Mouse (Mus musculus) bone marrow, adult 2 months (tissue): ENCODE data around the gene Eef2k. TPM values are rescaled to one million over a fixed set of nuclear protein-coding genes. Genes with fewer than 3 reads are reported as not detected.

Source experiments
- H3K27ac ChIP-seq: fragments of 200-500 bp; 2 replicates; pipeline ENCODE4 v1.5.1; 2012; ENCODE audit warnings: low read depth, mild to moderate bottlenecking, control low read depth, inconsistent platforms, low read length; ENCODE audit not compliant: control insufficient read depth, poor library complexity, insufficient read depth
- H3K4me1 ChIP-seq: fragments of 200-500 bp; 2 replicates; pipeline ENCODE4 v1.6.1; 2011; ENCODE audit warnings: low read length; ENCODE audit not compliant: control insufficient read depth, insufficient read depth
- H3K4me3 ChIP-seq: fragments of 200-500 bp; replicated peaks from 2 replicates; pipeline ENCODE3; 2011; ENCODE audit warnings: mild to moderate bottlenecking, low read depth, low read length, control low read depth; ENCODE audit not compliant: control insufficient read depth
- CTCF ChIP-seq: fragments of 200-500 bp; IDR thresholded peaks from 2 replicates; pipeline ENCODE4 v1.5.1; 2011; ENCODE audit warnings: low read length, control low read depth; ENCODE audit not compliant: control insufficient read depth, insufficient read depth
- POLR2A ChIP-seq: fragments of 200-500 bp; IDR thresholded peaks from 2 replicates; pipeline ENCODE4 v1.6.1; 2011; ENCODE audit warnings: low read depth, mild to moderate bottlenecking, control low read depth, low read length, borderline replicate concordance; ENCODE audit not compliant: control insufficient read depth
- WGBS: fragments of 180-500 bp; shearing (Covaris S2); methylation state at CpG from one replicate; pipeline ENCODE4 v1.1.7; 2018; 5-methylcytosine and 5-hydroxymethylcytosine counted together
- polyA plus RNA-seq: library from polyadenylated mRNA; stranded (reverse); fragments of >200 nt; gene quantifications from 2 replicates; pipeline ENCODE4 v1.2.4, GENCODE M21; 2011; ENCODE audit warnings: low replicate concordance; ENCODE audit not compliant: missing spikeins, insufficient read depth, insufficient read length

Gene Eef2k
- polyA plus RNA-seq, 1 experiment = 39.2 TPM

GRCm38 (mm10) chr7:120825097-120825496 lies 17.5 kb upstream of the Eef2k start:
- TF ChIP-seq CTCF = no peak
- no peak for TF ChIP-seq POLR2A
- 50% methylated on average over 2 of the region's 2 CpGs for WGBS
- Histone ChIP-seq H3K4me1 (no peaks in the 10 kb centered on the region), H3K27ac (no peak overlapping the region), H3K4me3 (no peak overlapping the region)

- H3K27ac ChIP-seq = no peak overlapping the region
- TF ChIP-seq CTCF (peak; percentile 78), POLR2A (no peak)
- peaks cover 2% of the 10 kb centered on the region; the same call in 1 of the 2 replicates for H3K4me1 ChIP-seq
- WGBS = 23% methylated on average over 3 of the region's 3 CpGs
- H3K4me3 ChIP-seq = no peak overlapping the region
Measured at GRCm38 (mm10) chr7:120826408-120826807, 16.2 kb upstream of the Eef2k start.

GRCm38 (mm10) chr7:120830431-120831381 lies 11.9 kb upstream of the Eef2k start:
- WGBS = under 1% methylated on average over 46 of the region's 46 CpGs
- Histone ChIP-seq H3K4me3 (peak overlapping the region; percentile 80), H3K4me1 (peaks cover 2% of the 10 kb centered on the region; the same call in 1 of the 2 replicates), H3K27ac (peak overlapping the region; percentile 18; the same call in 1 of the 2 replicates)
- no peak for TF ChIP-seq POLR2A
- TF ChIP-seq CTCF = 0 out of 2 replicates have a peak, but pooled peaks have one; percentile 11

GRCm38 (mm10) chr7:120834426-120834825 lies 8.2 kb upstream of the Eef2k start:
- no peak for TF ChIP-seq POLR2A
- no peak for TF ChIP-seq CTCF
- H3K4me1 ChIP-seq = peaks cover 2% of the 10 kb centered on the region; the same call in 1 of the 2 replicates
- peak overlapping the region; percentile 87 for H3K4me3 ChIP-seq
- WGBS = 7% methylated on average over 6 of the region's 6 CpGs
- no peak overlapping the region for H3K27ac ChIP-seq

- H3K27ac ChIP-seq = peak overlapping the region; percentile 45; the same call in 1 of the 2 replicates
- H3K4me1 ChIP-seq = peaks cover 2% of the 10 kb centered on the region; the same call in 1 of the 2 replicates
- TF ChIP-seq CTCF = no peak
- no peak for TF ChIP-seq POLR2A
- H3K4me3 ChIP-seq = peak overlapping the region; percentile 87
- WGBS = under 1% methylated on average over 14 of the region's 14 CpGs
Measured at GRCm38 (mm10) chr7:120834863-120835372, 7.7 kb upstream of the Eef2k start.

GRCm38 (mm10) chr7:120835449-120836359 lies 6.9 kb upstream of the Eef2k start:
- TF ChIP-seq POLR2A (peak; percentile 70; the same call in 1 of the 2 replicates), CTCF (peak; percentile 98)
- peaks cover 2% of the 10 kb centered on the region; the same call in 1 of the 2 replicates for H3K4me1 ChIP-seq
- peak overlapping the region; percentile 87 for H3K4me3 ChIP-seq
- WGBS = under 1% methylated on average over 41 of the region's 41 CpGs
- peak overlapping the region; percentile 26 for H3K27ac ChIP-seq

GRCm38 (mm10) chr7:120836361-120836760 lies 6.3 kb upstream of the Eef2k start:
- Histone ChIP-seq H3K4me3 (peak overlapping the region; percentile 56), H3K27ac (no peak overlapping the region), H3K4me1 (peaks cover under 1% of the 10 kb centered on the region; the same call in 1 of the 2 replicates)
- TF ChIP-seq CTCF = no peak
- TF ChIP-seq POLR2A = no peak
- 11% methylated on average over 12 of the region's 12 CpGs for WGBS
